Mouse (Mus musculus) midbrain, embryonic 11.5 days (tissue): ENCODE measurements around the gene Yipf2. TPM values are rescaled to one million over a fixed set of nuclear protein-coding genes. Genes with fewer than 3 reads are reported as not detected.
A peak's percentile ranks its signal among the peaks of the same experiment; 100 is the strongest.
"Not testable (repeated sequence)": the region's sequence is repeated elsewhere in the genome, so short reads cannot be mapped to it uniquely, and the experiment has no call there.

Experiments
- ATAC-seq: fragments of 200-750 bp; cut with Nextera tagmentation; 2 replicates; pipeline ENCODE4 v1.8.0; 2017; ENCODE audit warnings: moderate TSS enrichment, moderate library complexity; ENCODE audit not compliant: low FRiP score
- DNase-seq: peaks from one replicate; pipeline ENCODE4 v3.0.0; 2015; ENCODE audit warnings: low spot score; ENCODE audit errors: missing footprints
- H3K27ac ChIP-seq: fragments of 300-500 bp; sonication (generic); 2 replicates; pipeline ENCODE4 v1.5.1; 2014; ENCODE audit warnings: low read depth, low read length
- H3K27me3 ChIP-seq: fragments of 300-500 bp; sonication (generic); 2 replicates; pipeline ENCODE4 v1.6.1; 2014; ENCODE audit warnings: mild to moderate bottlenecking, low read length, moderate library complexity, mixed read lengths; ENCODE audit not compliant: control insufficient read depth, insufficient read depth
- H3K36me3 ChIP-seq: fragments of 300-500 bp; sonication (generic); 2 replicates; pipeline ENCODE4 v1.6.1; 2014; ENCODE audit warnings: mild to moderate bottlenecking, low read length, moderate library complexity, mixed read lengths; ENCODE audit not compliant: control insufficient read depth, insufficient read depth
- H3K4me1 ChIP-seq: fragments of 300-500 bp; sonication (generic); 2 replicates; pipeline ENCODE4 v1.6.1; 2014; ENCODE audit warnings: low read length; ENCODE audit not compliant: control insufficient read depth, insufficient read depth
- H3K4me2 ChIP-seq: fragments of 300-500 bp; sonication (generic); 2 replicates; pipeline ENCODE4 v1.6.1; 2014; ENCODE audit warnings: mild to moderate bottlenecking, moderate library complexity
- H3K4me3 ChIP-seq: fragments of 300-500 bp; sonication (generic); 2 replicates; pipeline ENCODE4 v1.5.1; 2014; ENCODE audit warnings: low read depth, low read length
- H3K9ac ChIP-seq: fragments of 300-500 bp; sonication (generic); 2 replicates; pipeline ENCODE4 v1.6.1; 2014; ENCODE audit warnings: low read length
- H3K9me3 ChIP-seq: fragments of 300-500 bp; sonication (generic); 2 replicates; pipeline ENCODE4 v1.6.1; 2016; ENCODE audit warnings: low read length; ENCODE audit not compliant: control insufficient read depth
- WGBS: fragments of 180-500 bp; shearing (Covaris S2); extraction: QIAGEN DNeasy Blood & Tissue Kit; methylation state at CpG from one replicate; pipeline ENCODE4 v1.1.7; 2014; 5-methylcytosine and 5-hydroxymethylcytosine counted together
- polyA plus RNA-seq: library from polyadenylated mRNA; unstranded; fragments of >200 nt; fragmentation: Nextera tagmentation; extraction: Ambion mirVana; gene quantifications from 2 replicates; pipeline ENCODE4 v1.2.1, GENCODE M21; 2014

Gene Yipf2
- polyA plus RNA-seq, 1 experiment from 2014 or later: 14.8 TPM

- H3K4me3 ChIP-seq: no peak overlapping the region
- DNase-seq: peak; percentile 93
- no peak overlapping the region for H3K27ac ChIP-seq
- no peaks in the 10 kb centered on the region for H3K27me3 ChIP-seq
- H3K4me1 ChIP-seq: no peaks in the 10 kb centered on the region
- peak; percentile 74; the same call in 1 of the 2 replicates for ATAC-seq
- H3K9me3 ChIP-seq: no peaks in the 10 kb centered on the region
- no peak overlapping the region for H3K9ac ChIP-seq
- no peaks in the 10 kb centered on the region for H3K36me3 ChIP-seq
- WGBS: 47% methylated on average over 10 of the region's 10 CpGs
- no peak overlapping the region for H3K4me2 ChIP-seq
Observed at GRCm38 (mm10) chr9:21601722-21602399, 9.2 kb upstream of the Yipf2 start.

GRCm38 (mm10) chr9:21601073-21601472 lies 8.4 kb upstream of the Yipf2 start:
- no peak for ATAC-seq
- 89% methylated on average over 2 of the region's 2 CpGs for WGBS

GRCm38 (mm10) chr9:21600186-21600585 lies 7.6 kb upstream of the Yipf2 start:
- DNase-seq: no peak
- Histone ChIP-seq H3K36me3 (no peaks in the 10 kb centered on the region), H3K9ac (no peak overlapping the region), H3K4me1 (no peaks in the 10 kb centered on the region), H3K27me3 (no peaks in the 10 kb centered on the region), H3K4me2 (no peak overlapping the region), H3K4me3 (no peak overlapping the region), H3K27ac (no peak overlapping the region), H3K9me3 (no peaks in the 10 kb centered on the region)
- 78% methylated on average over 3 of the region's 3 CpGs for WGBS
- ATAC-seq: no peak

More at GRCm38 (mm10) chr9:21601073-21601472, 8.4 kb upstream of the Yipf2 start:
- H3K9me3 ChIP-seq: no peaks in the 10 kb centered on the region
- DNase-seq: no peak
- H3K4me3 ChIP-seq: no peak overlapping the region
- H3K9ac ChIP-seq: no peak overlapping the region
- H3K4me2 ChIP-seq: no peak overlapping the region
- H3K4me1 ChIP-seq: no peaks in the 10 kb centered on the region
- H3K27me3 ChIP-seq: no peaks in the 10 kb centered on the region
- H3K36me3 ChIP-seq: no peaks in the 10 kb centered on the region
- H3K27ac ChIP-seq: no peak overlapping the region

GRCm38 (mm10) chr9:21598198-21598597 lies 5.6 kb upstream of the Yipf2 start:
- peaks cover 8% of the 10 kb centered on the region for H3K4me1 ChIP-seq
- H3K9me3 ChIP-seq: no peaks in the 10 kb centered on the region
- no peaks in the 10 kb centered on the region for H3K27me3 ChIP-seq
- H3K27ac ChIP-seq: no peak overlapping the region
- no peak overlapping the region for H3K4me2 ChIP-seq
- no peaks in the 10 kb centered on the region for H3K36me3 ChIP-seq
- ATAC-seq (no peak), DNase-seq (no peak)
- WGBS: 26% methylated on average over 2 of the region's 2 CpGs
- no peak overlapping the region for H3K4me3 ChIP-seq
- no peak overlapping the region for H3K9ac ChIP-seq

GRCm38 (mm10) chr9:21594838-21595237 lies 2.2 kb upstream of the Yipf2 start:
- Histone ChIP-seq H3K4me2 (no peak overlapping the region), H3K9ac (no peak overlapping the region), H3K27me3 (no peaks in the 10 kb centered on the region), H3K27ac (no peak overlapping the region), H3K4me1 (peaks cover 12% of the 10 kb centered on the region), H3K4me3 (no peak overlapping the region), H3K9me3 (no peaks in the 10 kb centered on the region), H3K36me3 (no peaks in the 10 kb centered on the region; the same call in 1 of the 2 replicates)
- DNase-seq (no peak), ATAC-seq (no peak)
- WGBS: 89% methylated on average over 2 of the region's 2 CpGs

- ATAC-seq, H3K9me3 ChIP-seq, H3K27ac ChIP-seq, DNase-seq, H3K4me3 ChIP-seq, H3K9ac ChIP-seq, H3K36me3 ChIP-seq, H3K27me3 ChIP-seq: not testable (repeated sequence)
- WGBS: 92% methylated on average over 8 of the region's 8 CpGs
- Histone ChIP-seq H3K4me2 (peak overlapping the region; percentile 97), H3K4me1 (peaks cover 12% of the 10 kb centered on the region)
Observed at GRCm38 (mm10) chr9:21594350-21594749, 1.7 kb upstream of the Yipf2 start.

- H3K4me2 ChIP-seq: peak overlapping the region; percentile 97
- peak overlapping the region; percentile 65 for H3K27ac ChIP-seq
- H3K27me3 ChIP-seq: no peaks in the 10 kb centered on the region
- H3K4me1 ChIP-seq: peaks cover 12% of the 10 kb centered on the region
- WGBS: 2% methylated on average over 47 of the region's 69 CpGs
- H3K9ac ChIP-seq: peak overlapping the region; percentile 88
- DNase-seq: peak; percentile 87
- peaks cover 9% of the 10 kb centered on the region; the same call in 1 of the 2 replicates for H3K36me3 ChIP-seq
- H3K4me3 ChIP-seq: peak overlapping the region; percentile 80
- H3K9me3 ChIP-seq: no peaks in the 10 kb centered on the region
- no peak; the same call in 1 of the 2 replicates for ATAC-seq
Observed at GRCm38 (mm10) chr9:21593122-21593721, 594 bp upstream of the Yipf2 start.

GRCm38 (mm10) chr9:21591831-21592702 lies 561 bp downstream of the Yipf2 start:
- H3K4me1 ChIP-seq: peaks cover 12% of the 10 kb centered on the region
- peak overlapping the region; percentile 97 for H3K4me2 ChIP-seq
- DNase-seq (no peak), ATAC-seq (no peak; the same call in 1 of the 2 replicates)
- H3K27ac ChIP-seq: 0 out of 2 replicates have a peak overlapping the region, but pooled peaks have one; percentile 36
- 21% methylated on average over 17 of the region's 17 CpGs for WGBS
- H3K27me3 ChIP-seq: no peaks in the 10 kb centered on the region
- peak overlapping the region; percentile 72 for H3K9ac ChIP-seq
- peaks cover 15% of the 10 kb centered on the region for H3K36me3 ChIP-seq
- H3K9me3 ChIP-seq: no peaks in the 10 kb centered on the region
- H3K4me3 ChIP-seq: peak overlapping the region; percentile 80
